7 mouse cellular contexts compared by ENCODE assay signal in genomic region chr3:89436176-89437113, GRCm38 (mm10). TPM values are rescaled to one million over a fixed set of nuclear protein-coding genes. Genes with fewer than 3 reads are reported as not detected.
DNase-seq lines count a peak whose midpoint lies in the region; ATAC-seq and TF ChIP-seq lines count a peak whose summit lies in the region.

TSS of gene Pbxip1 (plus strand) at chr3:89436706.

- WGBS in limb, embryonic 15.5 days, result 5% methylated on average over 15 of the region's 16 CpGs
- WGBS in midbrain, embryonic 16.5 days, result 5% methylated on average over 16 of the region's 16 CpGs
- 10% methylated on average over 16 of the region's 16 CpGs for WGBS in thymus, adult 2 months

- peak within 1 kb of the TSS; percentile 36 for H3K9ac ChIP-seq in limb, embryonic 15.5 days
- H3K9ac ChIP-seq in midbrain, embryonic 16.5 days (ENCODE audit: low read depth, low read length), result peak within 1 kb of the TSS; percentile 1; the same call in 1 of the 2 replicates

- TF ChIP-seq POLR2A in thymus, adult 2 months (IDR thresholded peaks at IDR 0.05; ENCODE audit: control insufficient read depth, extremely low read depth, insufficient read depth, low read length, poor library complexity), result peak; percentile 50; the same call in 1 of the 2 replicates

- H3K27ac ChIP-seq in limb, embryonic 15.5 days, result peak within 1 kb of the TSS; percentile 67
- no peak within 1 kb of the TSS for H3K27ac ChIP-seq in midbrain, embryonic 16.5 days (ENCODE audit: low read length)
- H3K27ac ChIP-seq in thymus, adult 2 months (ENCODE audit: control insufficient read depth, insufficient read depth, low read length), result peak within 1 kb of the TSS; percentile 55; the same call in 1 of the 2 replicates

- peak; percentile 66; the same call in 1 of the 2 replicates for ATAC-seq in limb, embryonic 15.5 days (ENCODE audit: insufficient number of reproducible peaks, low FRiP score, low TSS enrichment, low read depth)
- peak; percentile 54 for ATAC-seq in midbrain, embryonic 16.5 days

- peak; percentile 57 for DNase-seq in T-cell, adult 2 months (ENCODE audit: low spot score)
- DNase-seq in embryo, embryonic 11 days, result peak; percentile 89
- peak; percentile 84 to 87 for DNase-seq in heart, adult 18-20 months
- peak; percentile 76 for DNase-seq in kidney, adult 18-20 months
- peak; percentile 64 for DNase-seq in thymus, adult 2 months

- no peaks in the 10 kb centered on the region for H3K9me3 ChIP-seq in limb, embryonic 15.5 days
- no peaks in the 10 kb centered on the region for H3K9me3 ChIP-seq in midbrain, embryonic 16.5 days (replicated peaks; ENCODE audit: control insufficient read depth, low read length, poor library complexity, severe bottlenecking)

- peaks cover 30% of the 10 kb centered on the region for H3K36me3 ChIP-seq in limb, embryonic 15.5 days
- peaks cover 23% of the 10 kb centered on the region for H3K36me3 ChIP-seq in midbrain, embryonic 16.5 days (ENCODE audit: control insufficient read depth, insufficient read depth, low read length)
- no peaks in the 10 kb centered on the region for H3K36me3 ChIP-seq in thymus, adult 2 months (ENCODE audit: control insufficient read depth, insufficient read depth, low read length)

- peak within 1 kb of the TSS; percentile 53 for H3K4me3 ChIP-seq in limb, embryonic 15.5 days
- H3K4me3 ChIP-seq in midbrain, embryonic 16.5 days (ENCODE audit: low read depth, low read length), result peak within 1 kb of the TSS; percentile 24
- H3K4me3 ChIP-seq in thymus, adult 2 months (ENCODE audit: control insufficient read depth, insufficient read depth, low read length), result peak within 1 kb of the TSS; percentile 75

- H3K27me3 ChIP-seq in limb, embryonic 15.5 days, result no peaks in the 10 kb centered on the region
- no peaks in the 10 kb centered on the region for H3K27me3 ChIP-seq in midbrain, embryonic 16.5 days (ENCODE audit: control insufficient read depth, insufficient read depth, low read depth, low read length)
- no peaks in the 10 kb centered on the region for H3K27me3 ChIP-seq in thymus, adult 2 months (ENCODE audit: control insufficient read depth, insufficient read depth, low read length)

- TF ChIP-seq CTCF in thymus, adult 2 months (IDR thresholded peaks at IDR 0.05; ENCODE audit: borderline replicate concordance, control insufficient read depth, extremely low read depth, insufficient read depth, low read length, poor library complexity), result no peak

- peak within 1 kb of the TSS; percentile 60 for H3K4me2 ChIP-seq in limb, embryonic 15.5 days
- H3K4me2 ChIP-seq in midbrain, embryonic 16.5 days (ENCODE audit: low read length), result peak within 1 kb of the TSS; percentile 39

- H3K4me1 ChIP-seq in limb, embryonic 15.5 days, result peaks cover 35% of the 10 kb centered on the region
- H3K4me1 ChIP-seq in midbrain, embryonic 16.5 days (ENCODE audit: control insufficient read depth, insufficient read depth, low read length), result peaks cover 11% of the 10 kb centered on the region
- H3K4me1 ChIP-seq in thymus, adult 2 months (replicated peaks; ENCODE audit: control insufficient read depth, insufficient read depth, low read length), result peaks cover 14% of the 10 kb centered on the region

RNA-seq across cellular contexts. Expression of gene Pbxip1, which starts in this region (rescaled TPM):
- total RNA-seq in heart, adult 18-20 months (2021), result 10 to 100 TPM; 70.0 to 76.0 TPM
- 33.9 and 51.5 TPM in 2 replicates for polyA plus RNA-seq in limb, embryonic 15.5 days (2015; fragmentation: Nextera tagmentation; extraction: Ambion mirVana)
- 14.4 and 18.5 TPM in 2 replicates for polyA plus RNA-seq in midbrain, embryonic 16.5 days (2015; fragmentation: Nextera tagmentation; extraction: Ambion mirVana)
- polyA plus RNA-seq in thymus, adult 2 months (2012; rRNA removed), result 36.5 and 41.6 TPM in 2 replicates

Comparison
In these comparisons a context has a peak if more than half of its experiments do, and no peak if none do; other contexts are left out.
1. H3K4me3 ChIP-seq: peak in every context shown above with its lines; median percentile 75 in thymus, adult 2 months; 53 in limb, embryonic 15.5 days; 24 in midbrain, embryonic 16.5 days.